Mouse (Mus musculus) gastrocnemius, adult 2 months (tissue): ENCODE results near the gene Kcnk12. TPM values are rescaled to one million over a fixed set of nuclear protein-coding genes. Genes with fewer than 3 reads are reported as not detected.

Experiments used
- DNase-seq: peaks from one replicate; pipeline ENCODE4 v3.0.0; 2022
- H3K27ac ChIP-seq: fragments of 200-600 bp; 2 replicates; pipeline ENCODE4 v1.8.1; 2022; ENCODE audit warnings: mild to moderate bottlenecking
- H3K4me3 ChIP-seq: fragments of 200-600 bp; 2 replicates; pipeline ENCODE4 v1.8.1; 2022; ENCODE audit warnings: mild to moderate bottlenecking, moderate library complexity
- CTCF ChIP-seq: fragments of 200-600 bp; IDR thresholded peaks from 2 replicates; pipeline ENCODE4 v1.8.1; 2022; ENCODE audit warnings: antibody characterized with exemption, mild to moderate bottlenecking, moderate library complexity
- intact Hi-C: fragments of 180-260 bp; cut with DNase I; formaldehyde crosslinking; loops from one replicate; pipeline ENCODE4 v1.15.1; 2025
- long read RNA-seq, 2 experiments: library from polyadenylated mRNA; stranded (forward); transcript quantifications; one replicate each; pipeline ENCODE4 v2.0.0; 2021
- total RNA-seq, 2 experiments: library from RNA; stranded (reverse); gene quantifications; 2 replicates each; pipeline ENCODE4 v1.2.3; 2021

Kcnk12 gene
- total RNA-seq: not detected
- long read RNA-seq, experiment 1: 0 reads
- long read RNA-seq, experiment 2: 0 reads

- no peak for TF ChIP-seq CTCF
- Histone ChIP-seq H3K27ac (no peak within 1 kb of the TSS), H3K4me3 (peak within 1 kb of the TSS; percentile 57)
- intact Hi-C loops: no loop called here
- no peak for DNase-seq
These were observed at the start of gene Kcnk12 for GRCm38 (mm10) chr17:87797688-87798291. TSS of gene Kcnk12 (minus strand) at chr17:87797994.

GRCm38 (mm10) chr17:87842156-87842555, 44.4 kb upstream of the Kcnk12 start:
- intact Hi-C loops: no loop called here
- Histone ChIP-seq H3K27ac (no peak overlapping the region), H3K4me3 (no peak overlapping the region)
- TF ChIP-seq CTCF: no peak
- DNase-seq: no peak

GRCm38 (mm10) chr17:87840079-87840478, 42.3 kb upstream of the Kcnk12 start:
- intact Hi-C loops: no loop called here
- no peak for TF ChIP-seq CTCF
- no peak for DNase-seq
- H3K27ac ChIP-seq: no peak overlapping the region
- H3K4me3 ChIP-seq: no peak overlapping the region

GRCm38 (mm10) chr17:87834850-87835249, 37.1 kb upstream of the Kcnk12 start:
- no peak overlapping the region for H3K4me3 ChIP-seq
- DNase-seq: no peak
- no peak overlapping the region for H3K27ac ChIP-seq
- no peak for TF ChIP-seq CTCF
- intact Hi-C loops: no loop called here

- intact Hi-C loops: no loop called here
- no peak overlapping the region for H3K27ac ChIP-seq
- TF ChIP-seq CTCF: no peak
- H3K4me3 ChIP-seq: no peak overlapping the region
- no peak for DNase-seq
These were observed 29.1 kb upstream of the Kcnk12 start for GRCm38 (mm10) chr17:87826909-87827308.

- no peak overlapping the region for H3K27ac ChIP-seq
- TF ChIP-seq CTCF: no peak
- no peak overlapping the region for H3K4me3 ChIP-seq
- intact Hi-C loops: no loop called here
- DNase-seq: no peak
These were observed 28.3 kb upstream of the Kcnk12 start for GRCm38 (mm10) chr17:87826036-87826560.

GRCm38 (mm10) chr17:87825454-87826008, 27.7 kb upstream of the Kcnk12 start:
- TF ChIP-seq CTCF: no peak
- no peak for DNase-seq
- no peak overlapping the region for H3K4me3 ChIP-seq
- intact Hi-C loops: no loop called here
- H3K27ac ChIP-seq: no peak overlapping the region

- DNase-seq: no peak
- Histone ChIP-seq H3K27ac (no peak overlapping the region), H3K4me3 (no peak overlapping the region)
- TF ChIP-seq CTCF: no peak
- intact Hi-C loops: no loop called here
These were observed 25.2 kb upstream of the Kcnk12 start for GRCm38 (mm10) chr17:87823031-87823430.

- no peak for TF ChIP-seq CTCF
- H3K4me3 ChIP-seq: no peak overlapping the region
- no peak overlapping the region for H3K27ac ChIP-seq
- intact Hi-C loops: no loop called here
- DNase-seq: no peak
These were observed 11.8 kb upstream of the Kcnk12 start for GRCm38 (mm10) chr17:87809556-87809955.

GRCm38 (mm10) chr17:87799948-87800340, 2.1 kb upstream of the Kcnk12 start:
- TF ChIP-seq CTCF: no peak
- intact Hi-C loops: no loop called here
- Histone ChIP-seq H3K4me3 (no peak overlapping the region), H3K27ac (no peak overlapping the region)
- DNase-seq: no peak

GRCm38 (mm10) chr17:87799212-87799947, 1.6 kb upstream of the Kcnk12 start:
- DNase-seq: no peak
- Histone ChIP-seq H3K27ac (no peak overlapping the region), H3K4me3 (no peak overlapping the region)
- intact Hi-C loops: no loop called here
- no peak for TF ChIP-seq CTCF

GRCm38 (mm10) chr17:87798423-87798941, 688 bp upstream of the Kcnk12 start:
- intact Hi-C loops: no loop called here
- no peak for TF ChIP-seq CTCF
- Histone ChIP-seq H3K27ac (no peak overlapping the region), H3K4me3 (peak overlapping the region; percentile 57)
- peak; percentile 57 for DNase-seq

GRCm38 (mm10) chr17:87796881-87797416, 845 bp downstream of the Kcnk12 start:
- Histone ChIP-seq H3K4me3 (peak overlapping the region; percentile 57), H3K27ac (no peak overlapping the region)
- no peak for TF ChIP-seq CTCF
- DNase-seq: no peak
- intact Hi-C loops: no loop called here
